Mouse (Mus musculus) heart, embryonic 13.5 days (tissue): ENCODE results near the gene Eif6. TPM values are rescaled to one million over a fixed set of nuclear protein-coding genes. Genes with fewer than 3 reads are reported as not detected.
A peak's percentile ranks its signal among the peaks of the same experiment; 100 is the strongest.

Source experiments
- ATAC-seq: fragments of 200-750 bp; cut with Nextera tagmentation; 2 replicates; pipeline ENCODE4 v1.8.0; 2017; ENCODE audit warnings: moderate TSS enrichment; ENCODE audit not compliant: insufficient number of reproducible peaks, low FRiP score, low TSS enrichment; ENCODE audit errors: extremely low read depth
- H3K27ac ChIP-seq: fragments of 300-500 bp; sonication (generic); replicated peaks from 2 replicates; pipeline ENCODE4 v1.5.1; 2015; ENCODE audit warnings: moderate library complexity, mild to moderate bottlenecking, inconsistent platforms
- H3K27me3 ChIP-seq: fragments of 300-500 bp; sonication (generic); replicated peaks from 2 replicates; pipeline ENCODE4 v1.6.1; 2015; ENCODE audit warnings: mild to moderate bottlenecking, inconsistent platforms
- H3K36me3 ChIP-seq: fragments of 300-500 bp; sonication (generic); 2 replicates; pipeline ENCODE4 v1.6.1; 2015; ENCODE audit warnings: mild to moderate bottlenecking, inconsistent platforms
- H3K4me1 ChIP-seq: fragments of 300-500 bp; sonication (generic); 2 replicates; pipeline ENCODE4 v1.6.1; 2015; ENCODE audit warnings: inconsistent platforms
- H3K4me2 ChIP-seq: fragments of 300-500 bp; sonication (generic); 2 replicates; pipeline ENCODE4 v1.6.1; 2015; ENCODE audit warnings: inconsistent platforms, mild to moderate bottlenecking, moderate library complexity
- H3K4me3 ChIP-seq: fragments of 300-500 bp; sonication (generic); 2 replicates; pipeline ENCODE4 v1.5.1; 2015; ENCODE audit warnings: moderate library complexity, mild to moderate bottlenecking, inconsistent platforms
- H3K9ac ChIP-seq: fragments of 300-500 bp; sonication (generic); 2 replicates; pipeline ENCODE4 v1.6.1; 2015; ENCODE audit warnings: inconsistent platforms, mild to moderate bottlenecking, moderate library complexity
- H3K9me3 ChIP-seq: fragments of 300-500 bp; sonication (generic); 2 replicates; pipeline ENCODE4 v1.6.1; 2016; ENCODE audit warnings: inconsistent platforms
- WGBS: fragments of 180-500 bp; shearing (Covaris S2); methylation state at CpG from one replicate; pipeline ENCODE4 v1.1.7; 2015; ENCODE audit warnings: mixed read lengths; 5-methylcytosine and 5-hydroxymethylcytosine counted together
- polyA plus RNA-seq: library from polyadenylated mRNA; unstranded; fragments of >200 nt; fragmentation: Nextera tagmentation; extraction: Ambion mirVana; gene quantifications from 2 replicates; pipeline ENCODE4 v1.2.1, GENCODE M21; 2015

Eif6 gene
- polyA plus RNA-seq, result 127 and 152 TPM in 2 replicates

DNA sequence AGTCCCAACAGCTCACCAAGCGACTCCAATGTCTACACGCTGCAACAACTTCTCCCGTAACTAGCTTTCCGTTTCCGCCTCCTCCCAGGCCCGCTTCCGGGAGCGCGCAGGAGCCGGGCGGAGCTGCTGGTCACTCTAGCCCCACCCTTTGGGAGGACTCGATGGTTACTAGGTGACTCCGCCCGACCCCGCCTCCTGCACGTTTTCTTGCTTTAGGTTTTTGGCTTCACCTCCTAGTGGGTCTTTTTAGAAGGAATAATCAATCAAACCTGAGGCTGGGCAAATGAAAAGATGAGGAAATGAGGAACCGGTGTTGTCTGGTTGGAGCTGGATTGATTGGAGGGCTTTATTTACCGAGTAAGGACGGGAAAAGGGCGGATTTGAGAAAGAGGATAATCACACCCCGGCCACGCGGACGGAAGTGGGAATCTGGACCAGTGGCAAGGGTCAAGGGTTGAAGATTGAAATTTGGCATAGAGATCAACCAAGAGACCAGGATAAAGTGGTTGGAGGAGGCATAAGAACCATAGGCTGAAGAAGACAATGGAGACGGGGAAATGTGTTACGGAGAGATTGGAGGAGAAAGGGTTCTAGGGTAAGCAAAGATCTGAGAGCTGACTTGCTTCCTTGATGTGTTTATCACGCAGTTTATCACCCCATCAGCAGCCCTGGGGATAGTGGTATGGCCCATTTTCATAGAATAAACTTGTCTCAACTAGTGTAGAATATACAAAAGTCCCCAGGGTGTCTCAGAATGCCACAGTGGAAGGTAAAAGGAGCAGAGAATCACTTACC lies at the start of gene Eif6:
Gene Eif6 (minus strand): TSS at position 296 of the 795 bp plus-strand sequence.
- WGBS, result 3% methylated on average over 27 of the region's 27 CpGs
- H3K9ac ChIP-seq, result peak within 1 kb of the TSS; percentile 91
- peak; percentile 84 for ATAC-seq

DNA sequence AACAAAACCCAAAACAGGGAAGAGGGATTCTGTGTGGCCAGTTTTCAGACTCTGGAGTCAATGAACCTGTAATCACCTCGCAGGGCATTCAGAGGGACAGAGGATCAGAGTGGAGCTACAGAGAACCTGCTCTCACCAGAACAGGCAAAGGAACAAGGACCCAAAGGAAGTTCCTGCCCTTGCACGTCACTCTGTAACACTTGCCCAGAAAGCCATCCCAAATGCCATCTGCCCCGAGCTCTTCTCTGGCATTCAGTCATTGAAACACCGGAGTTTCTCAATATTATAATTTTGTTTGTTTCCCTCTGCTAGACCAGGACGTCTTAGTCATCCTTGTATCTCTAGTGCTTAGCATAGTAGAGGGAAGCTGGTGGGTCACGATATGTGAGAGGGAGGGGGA lies 46.9 kb upstream of the Eif6 start:
- H3K4me1 ChIP-seq, result peaks cover 10% of the 10 kb centered on the region; the same call in 1 of the 2 replicates
- H3K9ac ChIP-seq, result no peak overlapping the region
- H3K27ac ChIP-seq, result no peak overlapping the region
- H3K9me3 ChIP-seq, result no peaks in the 10 kb centered on the region
- H3K27me3 ChIP-seq, result no peaks in the 10 kb centered on the region
- ATAC-seq, result no peak
- 81% methylated on average over 6 of the region's 6 CpGs for WGBS
- H3K4me3 ChIP-seq, result no peak overlapping the region
- H3K4me2 ChIP-seq, result no peak overlapping the region
- H3K36me3 ChIP-seq, result peaks cover 76% of the 10 kb centered on the region

More for the DNA sequence above, at the start of gene Eif6:
- Histone ChIP-seq H3K27ac (peak within 1 kb of the TSS; percentile 82), H3K4me1 (peaks cover 22% of the 10 kb centered on the region), H3K9me3 (no peaks in the 10 kb centered on the region), H3K27me3 (no peaks in the 10 kb centered on the region), H3K4me2 (peak within 1 kb of the TSS; percentile 88), H3K4me3 (peak within 1 kb of the TSS; percentile 84), H3K36me3 (peaks cover 24% of the 10 kb centered on the region)

DNA sequence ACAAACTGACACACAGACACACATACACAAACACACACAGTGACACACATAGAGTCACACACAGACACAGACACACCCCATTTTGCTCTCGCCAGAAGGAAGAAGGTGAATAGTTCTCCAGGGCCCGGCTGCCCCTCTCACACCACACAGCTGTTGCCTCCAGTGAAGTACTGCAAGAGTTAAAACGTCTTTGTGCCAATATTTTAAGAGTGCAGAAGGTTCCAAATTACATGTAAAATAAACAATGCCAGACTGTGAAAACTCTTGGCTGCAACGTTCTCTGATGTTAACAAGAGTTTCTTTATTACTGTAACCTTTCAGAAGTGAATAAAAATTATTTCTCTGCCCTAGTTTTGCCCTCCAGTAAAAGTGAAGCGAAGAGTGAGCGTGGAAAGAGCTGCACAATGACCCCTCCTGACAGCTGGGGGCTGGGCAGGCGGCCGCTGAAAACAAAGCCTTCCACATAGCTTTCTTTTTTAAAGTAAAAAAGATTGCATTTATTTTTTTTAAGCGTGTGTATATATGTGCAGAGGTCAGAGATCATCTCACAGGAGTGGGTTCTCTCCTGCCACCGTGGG lies 46.3 kb upstream of the Eif6 start:
- Histone ChIP-seq H3K36me3 (peaks cover 81% of the 10 kb centered on the region), H3K4me1 (peaks cover 10% of the 10 kb centered on the region; the same call in 1 of the 2 replicates), H3K4me3 (no peak overlapping the region), H3K27ac (no peak overlapping the region), H3K9me3 (no peaks in the 10 kb centered on the region), H3K4me2 (no peak overlapping the region), H3K9ac (no peak overlapping the region), H3K27me3 (no peaks in the 10 kb centered on the region)
- WGBS, result 73% methylated on average over 10 of the region's 10 CpGs
- ATAC-seq, result no peak

DNA sequence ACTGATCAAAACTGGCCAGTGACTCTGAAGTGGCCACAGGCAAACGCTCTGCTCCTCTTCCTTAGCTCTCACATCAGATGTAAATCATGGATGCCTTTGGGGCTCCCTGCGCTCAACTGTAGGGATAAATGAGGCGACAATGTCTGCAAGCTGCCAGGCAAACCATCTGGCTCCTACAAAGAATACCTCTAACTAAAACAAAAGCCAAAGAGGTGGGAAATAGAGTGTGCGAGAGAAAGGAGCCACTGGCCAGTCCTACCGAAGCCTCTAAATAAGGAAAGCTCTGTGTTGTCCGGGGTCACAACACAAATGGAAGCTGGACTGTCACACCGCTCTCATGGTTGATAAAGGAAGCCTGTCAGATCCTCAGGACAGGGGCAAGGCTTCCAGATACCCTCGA lies 45.8 kb upstream of the Eif6 start:
- H3K9ac ChIP-seq, result no peak overlapping the region
- H3K27me3 ChIP-seq, result no peaks in the 10 kb centered on the region
- no peak overlapping the region for H3K4me2 ChIP-seq
- H3K4me3 ChIP-seq, result no peak overlapping the region
- H3K4me1 ChIP-seq, result peaks cover 10% of the 10 kb centered on the region; the same call in 1 of the 2 replicates
- ATAC-seq, result no peak
- 64% methylated on average over 8 of the region's 8 CpGs for WGBS
- no peak overlapping the region for H3K27ac ChIP-seq
- no peaks in the 10 kb centered on the region for H3K9me3 ChIP-seq
- peaks cover 85% of the 10 kb centered on the region for H3K36me3 ChIP-seq

DNA sequence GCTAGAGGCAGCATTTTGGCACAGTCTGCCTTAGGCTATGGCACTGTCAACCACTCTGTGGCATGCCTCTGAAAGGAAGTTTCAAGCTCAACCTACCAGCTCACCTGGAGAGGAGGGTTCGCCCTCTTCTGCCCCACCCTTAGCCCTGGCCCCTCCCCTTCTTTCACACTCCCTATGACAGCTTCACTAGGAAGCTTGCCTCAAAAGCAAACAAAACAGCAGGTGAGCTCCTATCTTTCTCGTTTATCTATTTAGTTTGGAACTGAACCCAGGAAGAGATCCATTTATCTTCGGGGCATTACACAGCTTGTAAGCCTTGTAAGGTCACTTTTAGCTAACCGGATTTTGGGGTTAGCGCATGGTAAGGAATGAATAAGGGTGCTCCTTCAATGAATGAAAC lies 43.0 kb upstream of the Eif6 start:
- no peak for ATAC-seq
- no peak overlapping the region for H3K9ac ChIP-seq
- no peak overlapping the region for H3K4me2 ChIP-seq
- H3K36me3 ChIP-seq, result peaks cover 70% of the 10 kb centered on the region
- H3K27me3 ChIP-seq, result no peaks in the 10 kb centered on the region
- no peak overlapping the region for H3K27ac ChIP-seq
- WGBS, result 58% methylated on average over 5 of the region's 5 CpGs
- H3K4me3 ChIP-seq, result no peak overlapping the region
- peaks cover 10% of the 10 kb centered on the region; the same call in 1 of the 2 replicates for H3K4me1 ChIP-seq
- H3K9me3 ChIP-seq, result no peaks in the 10 kb centered on the region

DNA sequence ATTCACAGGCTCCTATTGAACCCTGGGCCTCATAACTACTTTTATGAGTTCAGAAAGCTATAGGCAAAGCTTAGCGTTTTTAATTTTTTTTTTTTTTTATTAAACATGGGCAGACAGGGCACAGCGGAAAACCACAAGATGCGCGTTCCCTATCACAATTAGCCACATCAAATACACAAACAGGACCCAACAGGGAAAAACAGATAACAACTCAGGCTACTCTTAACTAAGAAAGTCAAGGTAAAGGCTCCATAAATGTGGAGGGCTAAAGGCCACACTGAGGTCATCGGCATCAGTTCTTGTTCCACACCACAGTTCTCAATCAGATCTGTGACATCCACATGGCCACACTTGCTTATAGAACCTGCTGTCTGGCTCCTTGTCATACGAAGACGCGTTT lies 41.6 kb upstream of the Eif6 start:
- H3K4me2 ChIP-seq, result no peak overlapping the region
- 96% methylated on average over 8 of the region's 8 CpGs for WGBS
- H3K4me1 ChIP-seq, result peaks cover 6% of the 10 kb centered on the region; the same call in 1 of the 2 replicates
- H3K4me3 ChIP-seq, result no peak overlapping the region
- no peak overlapping the region for H3K27ac ChIP-seq
- H3K36me3 ChIP-seq, result peaks cover 58% of the 10 kb centered on the region
- H3K9me3 ChIP-seq, result no peaks in the 10 kb centered on the region
- no peaks in the 10 kb centered on the region for H3K27me3 ChIP-seq
- ATAC-seq, result no peak
- no peak overlapping the region for H3K9ac ChIP-seq

DNA sequence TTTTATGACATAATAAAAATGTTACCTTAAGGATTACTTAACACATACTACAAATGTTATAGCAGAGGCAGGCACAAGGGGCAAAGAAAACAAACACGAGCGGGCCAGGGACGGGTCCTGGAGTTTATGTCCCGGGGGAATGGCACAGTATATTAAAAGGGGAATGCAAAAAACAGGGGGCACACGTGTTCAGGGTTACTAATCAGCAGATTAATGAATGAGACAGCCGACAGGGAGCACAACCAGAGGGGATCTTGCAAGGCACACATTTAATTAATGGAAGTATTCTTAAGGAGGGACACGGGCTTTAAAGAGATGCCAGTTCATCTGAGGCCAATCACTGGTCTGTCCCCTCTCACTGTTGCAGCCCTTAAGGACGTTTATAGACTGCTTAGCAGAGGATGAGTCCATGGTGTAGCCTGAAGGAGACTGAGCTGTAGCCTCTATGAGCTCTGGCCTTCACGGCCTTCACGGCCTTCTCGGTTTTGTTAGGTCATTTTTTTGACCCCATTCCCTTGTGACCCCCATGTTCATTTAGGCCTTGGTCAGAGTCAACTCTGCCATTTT lies 36.7 kb upstream of the Eif6 start:
- H3K9me3 ChIP-seq, result no peaks in the 10 kb centered on the region
- H3K27ac ChIP-seq, result no peak overlapping the region
- H3K27me3 ChIP-seq, result no peaks in the 10 kb centered on the region
- H3K4me1 ChIP-seq, result no peaks in the 10 kb centered on the region; the same call in 1 of the 2 replicates
- H3K9ac ChIP-seq, result no peak overlapping the region
- H3K4me2 ChIP-seq, result no peak overlapping the region
- no peak for ATAC-seq
- 78% methylated on average over 11 of the region's 11 CpGs for WGBS
- H3K36me3 ChIP-seq, result peaks cover 38% of the 10 kb centered on the region
- H3K4me3 ChIP-seq, result no peak overlapping the region

DNA sequence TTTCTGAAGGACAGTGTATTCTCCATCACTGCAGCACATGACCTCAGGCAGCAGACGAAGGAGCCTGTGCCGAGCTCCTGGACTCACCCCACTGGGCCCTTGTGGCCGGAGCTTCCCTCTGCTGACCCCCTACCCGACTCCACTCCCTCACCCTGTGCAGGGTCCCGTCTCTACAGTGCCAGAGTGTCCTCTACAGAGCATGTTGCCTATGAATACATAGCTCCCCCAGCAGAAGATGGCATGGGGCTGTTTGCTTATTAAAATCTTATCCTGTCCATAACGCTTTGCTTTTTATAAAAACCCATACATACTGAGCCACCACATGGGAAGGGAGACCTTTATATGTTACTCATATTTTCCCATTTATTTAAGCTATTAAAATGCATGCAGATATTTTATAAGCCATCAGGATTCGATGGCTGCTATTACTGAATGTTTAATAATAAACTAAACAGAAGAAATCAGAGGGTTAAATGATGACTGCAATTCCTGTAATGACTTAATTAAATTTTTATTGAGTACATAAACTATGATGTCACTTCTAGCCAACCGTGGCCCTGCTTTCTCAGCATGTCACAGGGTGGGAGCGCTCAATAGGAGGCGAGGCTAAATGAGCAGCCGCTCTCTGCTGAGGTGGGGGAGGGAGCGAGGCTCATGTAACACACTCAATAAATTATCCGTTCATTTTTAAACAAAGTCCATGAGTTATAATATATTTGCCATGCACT lies 36.0 kb upstream of the Eif6 start:
- 86% methylated on average over 13 of the region's 13 CpGs for WGBS
- Histone ChIP-seq H3K4me2 (no peak overlapping the region), H3K4me1 (no peaks in the 10 kb centered on the region; the same call in 1 of the 2 replicates), H3K9me3 (no peaks in the 10 kb centered on the region), H3K27ac (no peak overlapping the region), H3K36me3 (peaks cover 37% of the 10 kb centered on the region), H3K27me3 (no peaks in the 10 kb centered on the region), H3K9ac (no peak overlapping the region), H3K4me3 (no peak overlapping the region)
- ATAC-seq, result no peak

DNA sequence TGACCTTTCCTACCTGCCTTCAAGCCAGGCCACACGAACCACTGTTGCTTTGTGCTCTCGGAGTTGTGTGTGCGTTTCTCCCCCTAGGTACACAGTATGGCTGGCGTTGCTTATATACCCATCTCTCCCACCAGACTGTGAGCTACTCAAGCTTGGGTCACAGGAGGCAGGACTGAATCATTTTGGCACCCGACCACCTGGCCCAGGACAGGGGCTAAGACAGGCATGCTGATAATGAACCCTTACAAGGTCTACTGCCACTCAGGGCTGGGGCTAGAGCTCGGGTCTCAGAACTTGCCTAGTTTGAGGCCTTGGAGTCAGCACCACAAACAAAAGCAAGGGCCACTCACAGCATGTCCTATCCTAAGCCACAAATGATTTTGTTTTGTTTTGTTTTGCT lies 34.9 kb upstream of the Eif6 start:
- ATAC-seq, result no peak
- Histone ChIP-seq H3K27ac (no peak overlapping the region), H3K4me3 (no peak overlapping the region), H3K4me1 (no peaks in the 10 kb centered on the region; the same call in 1 of the 2 replicates), H3K36me3 (peaks cover 36% of the 10 kb centered on the region), H3K4me2 (no peak overlapping the region), H3K9me3 (no peaks in the 10 kb centered on the region), H3K9ac (no peak overlapping the region), H3K27me3 (no peaks in the 10 kb centered on the region)
- WGBS, result 81% methylated on average over 6 of the region's 6 CpGs

DNA sequence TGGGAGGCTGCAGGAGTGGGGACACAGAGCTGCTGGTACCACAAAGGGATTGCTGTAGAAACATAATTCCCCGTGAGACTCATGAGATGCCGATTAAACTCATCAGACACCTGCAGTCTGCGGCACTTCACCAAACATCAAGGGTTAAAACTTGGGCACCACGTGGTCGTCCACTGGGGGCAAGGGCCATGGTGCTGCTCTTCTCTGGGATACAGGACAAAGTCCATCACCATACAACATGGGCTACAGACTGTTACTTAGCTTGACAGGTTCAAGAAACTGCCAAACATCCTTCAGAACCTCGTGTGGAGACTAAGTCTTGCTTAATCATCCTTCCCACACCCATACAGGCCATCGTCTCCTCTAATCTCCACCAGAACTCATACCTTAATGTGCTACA lies 33.4 kb upstream of the Eif6 start:
- peaks cover 47% of the 10 kb centered on the region for H3K36me3 ChIP-seq

DNA sequence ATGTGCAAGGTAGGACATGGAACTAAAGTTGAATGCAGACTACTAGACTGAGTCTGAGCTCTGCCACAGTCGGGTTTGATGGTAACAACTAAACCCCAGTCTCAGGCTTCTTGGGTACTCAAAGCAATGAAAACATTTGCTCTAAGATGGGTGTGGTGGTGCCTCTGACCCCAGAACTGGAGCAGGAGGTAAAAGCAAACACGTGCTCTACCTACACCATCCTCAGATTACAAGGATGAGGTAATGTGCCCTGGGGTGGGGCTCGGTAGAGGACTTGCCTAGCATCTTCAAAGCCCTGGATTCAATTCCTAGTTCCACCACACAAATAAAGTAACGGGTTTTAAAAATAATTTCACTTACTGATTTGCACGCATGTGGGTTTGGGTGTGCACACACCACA lies 25.8 kb upstream of the Eif6 start:
- H3K9me3 ChIP-seq, result no peaks in the 10 kb centered on the region
- no peak overlapping the region for H3K4me2 ChIP-seq
- H3K27ac ChIP-seq, result no peak overlapping the region
- no peak overlapping the region for H3K4me3 ChIP-seq
- no peak overlapping the region for H3K9ac ChIP-seq
- WGBS, result 84% methylated on average over 5 of the region's 5 CpGs
- no peaks in the 10 kb centered on the region for H3K27me3 ChIP-seq
- no peaks in the 10 kb centered on the region for H3K4me1 ChIP-seq
- ATAC-seq, result no peak
- H3K36me3 ChIP-seq, result peaks cover 90% of the 10 kb centered on the region

More for the DNA sequence above, 33.4 kb upstream of the Eif6 start:
- no peaks in the 10 kb centered on the region for H3K9me3 ChIP-seq
- no peaks in the 10 kb centered on the region for H3K27me3 ChIP-seq
- H3K4me2 ChIP-seq, result no peak overlapping the region
- no peak overlapping the region for H3K27ac ChIP-seq
- no peak overlapping the region for H3K9ac ChIP-seq
- no peak for ATAC-seq
- H3K4me1 ChIP-seq, result no peaks in the 10 kb centered on the region
- WGBS, result 76% methylated on average over 7 of the region's 7 CpGs
- H3K4me3 ChIP-seq, result no peak overlapping the region
